Mouse (Mus musculus): ENCODE results near the gene P2rx7. TPM values are rescaled to one million over a fixed set of nuclear protein-coding genes. Genes with fewer than 3 reads are reported as not detected.

Gene P2rx7
- 8.2 and 8.8 TPM in 2 replicates for polyA plus RNA-seq (2015; fragmentation: Nextera tagmentation; extraction: Ambion mirVana)

GRCm38 (mm10) chr5:122643701-122644100, at the start of gene P2rx7:
Gene P2rx7, plus strand, starts transcription at chr5:122643911.
- DNase-seq (ENCODE audit: low spot score): no peak

GRCm38 (mm10) chr5:122595470-122595869, 48.2 kb upstream of the P2rx7 start:
- no peak for DNase-seq (ENCODE audit: low spot score)

GRCm38 (mm10) chr5:122602233-122602632, 41.5 kb upstream of the P2rx7 start:
- peak; percentile 77 for DNase-seq (ENCODE audit: low spot score)

DNA sequence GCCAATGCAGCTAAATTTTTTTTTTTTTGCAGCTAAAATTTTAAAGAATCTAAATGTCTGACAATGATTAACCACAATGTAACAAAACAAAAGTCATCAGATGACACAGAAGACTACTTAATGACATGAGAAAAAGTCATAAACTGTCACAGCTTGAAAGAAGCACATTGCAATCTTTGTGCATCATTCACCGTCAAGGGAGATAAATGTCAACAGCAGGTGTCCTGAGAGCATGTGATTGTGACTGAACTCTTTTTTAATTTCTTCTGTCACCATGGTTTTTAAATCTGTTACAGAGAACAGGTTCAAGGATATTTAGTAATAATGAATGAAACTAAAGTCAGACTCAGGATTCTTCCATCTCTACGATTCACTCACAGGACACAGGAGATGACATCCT, 38.8 kb upstream of the P2rx7 start:
- DNase-seq (ENCODE audit: low spot score): no peak

DNA sequence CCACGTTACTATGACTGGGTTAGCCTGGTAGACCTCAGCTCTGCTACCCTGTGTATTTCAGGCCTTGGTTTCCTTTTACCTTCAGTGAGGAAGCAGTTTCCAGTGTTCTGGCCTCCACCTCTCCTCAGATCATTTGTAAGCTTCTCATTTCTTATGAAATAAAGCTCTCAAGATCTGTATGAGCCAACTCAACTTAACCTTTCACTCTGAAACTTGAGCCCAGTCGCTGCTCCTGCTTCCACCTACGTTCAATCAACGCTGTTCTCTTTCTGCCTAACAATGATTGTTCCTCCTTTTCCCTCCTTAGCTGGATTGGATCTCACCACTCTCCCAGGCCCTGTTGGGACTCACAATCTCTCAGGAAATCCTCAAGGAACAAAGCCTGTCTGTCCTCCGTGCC, 32.1 kb upstream of the P2rx7 start:
- DNase-seq (ENCODE audit: low spot score): no peak

DNA sequence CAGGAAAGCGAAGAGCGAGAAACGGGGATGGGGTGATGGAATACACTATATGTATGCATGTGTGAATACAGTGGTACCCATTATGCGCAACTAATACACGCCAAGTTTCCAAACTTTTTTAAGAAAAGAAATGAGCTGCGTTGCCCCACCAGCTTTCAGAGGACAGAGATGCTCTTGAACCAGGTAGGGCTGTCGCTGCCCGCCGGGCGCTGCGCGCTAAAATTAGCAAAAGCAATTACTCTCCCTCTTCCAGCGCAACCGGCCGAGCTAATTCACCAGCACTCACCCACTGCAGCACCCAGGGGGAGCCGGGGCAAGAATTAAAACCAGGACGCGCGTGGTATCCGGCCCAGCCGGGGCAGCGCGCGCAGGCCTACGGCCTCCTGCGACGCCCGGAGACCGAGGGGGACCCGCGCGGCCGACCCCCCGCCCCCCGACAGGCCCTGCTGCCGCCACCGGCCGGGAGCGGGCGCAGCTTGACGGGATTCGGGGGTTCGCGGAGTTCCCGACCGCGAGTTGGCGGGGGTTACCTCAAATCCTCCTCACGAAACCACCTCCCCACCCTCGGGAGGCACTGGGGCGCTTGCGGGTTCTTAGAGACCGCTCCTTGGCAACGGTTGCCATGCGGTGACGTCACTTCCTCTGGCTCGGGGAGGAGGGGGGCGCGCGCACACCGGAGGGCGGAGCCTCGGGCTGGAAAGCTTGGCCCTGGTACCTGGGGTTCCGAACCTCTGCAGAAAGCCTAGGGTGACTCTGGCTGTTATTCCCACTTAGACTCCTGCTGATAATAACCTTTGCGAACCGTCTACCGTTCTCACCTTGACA, 29.6 kb upstream of the P2rx7 start, which contains the start of gene Ift81:
Gene Ift81, minus strand, starts transcription at position 611 of the 825 bp plus-strand sequence.
- peak; percentile 97 for DNase-seq (ENCODE audit: low spot score)

DNA sequence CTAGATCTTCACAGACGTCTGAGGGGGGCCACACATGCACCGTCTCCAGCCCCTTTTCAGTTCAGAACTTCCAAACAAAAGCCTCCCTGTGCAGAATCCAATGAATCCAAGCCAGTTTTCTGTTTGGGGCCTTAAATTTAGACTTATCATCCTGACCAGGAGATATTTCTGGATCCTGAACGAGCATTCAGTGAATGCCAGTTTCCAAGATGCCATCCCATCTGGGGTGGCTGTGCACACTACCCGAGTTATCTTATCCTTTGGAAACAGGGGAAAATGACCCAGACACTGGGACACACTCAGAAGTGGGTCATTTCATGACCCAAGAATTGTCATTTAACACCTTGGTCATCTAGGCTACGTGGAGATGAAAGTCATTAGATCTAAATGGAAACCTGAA, 26.0 kb upstream of the P2rx7 start:
- DNase-seq (ENCODE audit: low spot score): no peak

GRCm38 (mm10) chr5:122619686-122620296, 23.9 kb upstream of the P2rx7 start:
- no peak for DNase-seq (ENCODE audit: low spot score)

GRCm38 (mm10) chr5:122621376-122621886, 22.3 kb upstream of the P2rx7 start:
- DNase-seq (ENCODE audit: low spot score): no peak

DNA sequence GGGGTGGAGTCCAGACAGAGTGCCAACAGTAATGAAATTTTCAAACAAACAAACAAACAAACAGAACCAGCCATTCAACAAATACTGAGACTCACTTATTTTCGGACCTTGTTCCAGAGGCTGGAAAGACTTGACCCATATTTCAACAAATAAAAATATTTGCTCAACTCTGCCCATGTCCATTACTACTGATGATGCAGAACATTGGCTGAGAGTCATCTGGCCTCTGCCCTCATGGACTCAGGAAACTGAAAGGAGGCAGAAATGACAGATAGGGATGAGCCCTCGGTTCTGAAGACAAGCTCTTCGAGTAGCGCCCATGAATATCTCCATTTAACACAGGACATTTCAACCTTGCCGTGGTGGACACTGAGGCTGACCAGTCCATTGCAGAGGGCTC, 21.2 kb upstream of the P2rx7 start:
- DNase-seq (ENCODE audit: low spot score): no peak

DNA sequence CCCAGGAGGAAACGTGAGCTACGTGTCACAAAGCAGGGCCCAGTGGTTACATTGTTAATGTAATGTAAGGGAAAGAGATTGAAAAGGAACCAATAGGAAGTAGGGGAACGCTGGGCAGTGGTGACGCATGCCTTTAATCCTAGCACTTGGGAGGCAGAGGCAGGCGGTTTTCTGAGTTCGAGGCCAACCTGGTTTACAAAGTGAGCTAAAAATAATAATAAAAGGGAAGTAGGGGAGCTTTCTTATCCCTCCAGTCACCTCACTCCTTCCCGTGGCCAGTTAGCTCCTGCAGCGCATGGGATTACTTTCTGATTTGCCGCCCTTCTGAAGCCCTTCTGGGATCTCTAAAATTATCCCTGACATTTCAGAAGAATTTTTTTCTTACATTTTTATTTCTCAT, 19.9 kb upstream of the P2rx7 start:
- DNase-seq (ENCODE audit: low spot score): no peak

GRCm38 (mm10) chr5:122624952-122625479, 18.7 kb upstream of the P2rx7 start:
- DNase-seq (ENCODE audit: low spot score): no peak

- no peak for DNase-seq (ENCODE audit: low spot score)
These were observed 18.0 kb upstream of the P2rx7 start for GRCm38 (mm10) chr5:122625565-122626252.

- peak; percentile 85 for DNase-seq (ENCODE audit: low spot score)
These were observed 16.5 kb upstream of the P2rx7 start for GRCm38 (mm10) chr5:122627243-122627642.

- no peak for DNase-seq (ENCODE audit: low spot score)
These were observed 8.5 kb upstream of the P2rx7 start for GRCm38 (mm10) chr5:122635228-122635627.

GRCm38 (mm10) chr5:122636308-122636707, 7.4 kb upstream of the P2rx7 start:
- no peak for DNase-seq (ENCODE audit: low spot score)

GRCm38 (mm10) chr5:122636958-122637357, 6.8 kb upstream of the P2rx7 start:
- DNase-seq (ENCODE audit: low spot score): no peak

- DNase-seq (ENCODE audit: low spot score): peak; percentile 37
These were observed 5.4 kb upstream of the P2rx7 start for GRCm38 (mm10) chr5:122638296-122638695.

DNA sequence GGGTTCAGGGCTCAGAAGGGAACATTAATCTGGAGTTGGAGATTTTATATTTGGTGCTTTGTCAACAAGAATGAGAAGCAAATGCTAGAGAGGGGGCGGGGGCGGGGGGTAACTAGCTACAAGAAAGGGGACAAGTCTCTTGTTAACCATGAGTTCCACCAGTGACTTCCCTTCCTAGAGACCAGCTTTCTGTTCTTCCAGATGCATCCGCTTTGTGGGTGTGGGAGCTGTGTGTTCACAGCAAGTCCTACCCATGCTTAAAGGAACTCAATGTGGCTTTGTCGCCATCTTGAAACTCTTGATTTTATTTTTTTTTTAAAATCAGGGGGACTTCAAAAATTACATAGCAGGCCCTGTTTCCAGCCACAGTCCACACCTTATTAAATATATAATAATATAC, 4.2 kb upstream of the P2rx7 start:
- DNase-seq (ENCODE audit: low spot score): peak; percentile 55

- no peak for DNase-seq (ENCODE audit: low spot score)
These were observed 3.7 kb upstream of the P2rx7 start for GRCm38 (mm10) chr5:122639986-122640385.

DNA sequence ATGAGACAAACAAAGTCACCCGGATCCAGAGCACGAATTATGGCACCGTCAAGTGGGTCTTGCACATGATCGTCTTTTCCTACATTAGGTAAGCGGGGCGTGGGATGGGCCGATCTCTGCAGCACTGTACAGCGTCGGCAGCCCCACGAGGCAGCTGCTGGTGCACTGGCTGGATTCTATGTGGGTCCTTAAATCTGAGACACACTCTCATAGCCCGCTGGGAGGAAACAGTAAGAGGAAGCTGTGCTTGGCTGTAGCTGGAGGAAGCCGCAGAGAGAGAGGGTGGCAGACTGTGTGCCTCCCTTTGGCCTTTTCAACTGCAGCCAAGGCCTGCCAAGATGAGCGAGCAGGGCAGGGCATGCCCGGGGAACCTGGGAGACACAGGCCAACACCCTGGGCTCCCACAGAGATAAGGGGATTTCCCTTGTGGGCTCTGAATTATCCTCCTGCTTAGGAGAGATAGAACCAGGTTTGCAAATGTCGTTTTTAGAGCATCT, 448 bp downstream of the P2rx7 start:
- DNase-seq (ENCODE audit: low spot score): peak; percentile 55
